Mouse (Mus musculus): ENCODE measurements around the gene Nudt4.

Gene Nudt4

GRCm38 (mm10) chr10:95543377-95543776 is 20.6 kb downstream of the Nudt4 start:
- ATAC-seq (ENCODE audit: insufficient number of reproducible peaks, low FRiP score, low TSS enrichment), result no peak

GRCm38 (mm10) chr10:95542916-95543315 is 21.0 kb downstream of the Nudt4 start:
- ATAC-seq (ENCODE audit: insufficient number of reproducible peaks, low FRiP score, low TSS enrichment), result no peak

GRCm38 (mm10) chr10:95539841-95540240 is 24.1 kb downstream of the Nudt4 start:
- ATAC-seq (ENCODE audit: insufficient number of reproducible peaks, low FRiP score, low TSS enrichment), result no peak

- ATAC-seq (ENCODE audit: insufficient number of reproducible peaks, low FRiP score, low TSS enrichment), result no peak
These were observed 24.7 kb downstream of the Nudt4 start for GRCm38 (mm10) chr10:95539260-95539659.

- ATAC-seq (ENCODE audit: insufficient number of reproducible peaks, low FRiP score, low TSS enrichment), result no peak
These were observed 27.8 kb downstream of the Nudt4 start for GRCm38 (mm10) chr10:95536222-95536541.

GRCm38 (mm10) chr10:95535399-95536221 is 28.3 kb downstream of the Nudt4 start:
- ATAC-seq (ENCODE audit: insufficient number of reproducible peaks, low FRiP score, low TSS enrichment), result no peak

GRCm38 (mm10) chr10:95533382-95533781 is 30.6 kb downstream of the Nudt4 start:
- ATAC-seq (ENCODE audit: insufficient number of reproducible peaks, low FRiP score, low TSS enrichment), result no peak

- no peak for ATAC-seq (ENCODE audit: insufficient number of reproducible peaks, low FRiP score, low TSS enrichment)
These were observed 31.0 kb downstream of the Nudt4 start for GRCm38 (mm10) chr10:95532916-95533315.

GRCm38 (mm10) chr10:95530551-95531121 is 33.3 kb downstream of the Nudt4 start:
- ATAC-seq (ENCODE audit: insufficient number of reproducible peaks, low FRiP score, low TSS enrichment), result no peak

GRCm38 (mm10) chr10:95526495-95527122 is 37.3 kb downstream of the Nudt4 start:
- no peak for ATAC-seq (ENCODE audit: insufficient number of reproducible peaks, low FRiP score, low TSS enrichment)

- ATAC-seq (ENCODE audit: insufficient number of reproducible peaks, low FRiP score, low TSS enrichment), result no peak
These were observed 38.1 kb downstream of the Nudt4 start for GRCm38 (mm10) chr10:95525871-95526270.

GRCm38 (mm10) chr10:95525037-95525675 is 38.8 kb downstream of the Nudt4 start:
- no peak for ATAC-seq (ENCODE audit: insufficient number of reproducible peaks, low FRiP score, low TSS enrichment)

GRCm38 (mm10) chr10:95517656-95518055 is 46.3 kb downstream of the Nudt4 start:
- ATAC-seq (ENCODE audit: insufficient number of reproducible peaks, low FRiP score, low TSS enrichment), result no peak

- peak; percentile 51 for ATAC-seq (ENCODE audit: insufficient number of reproducible peaks, low FRiP score, low TSS enrichment)
These were observed 48.5 kb downstream of the Nudt4 start for GRCm38 (mm10) chr10:95515293-95515931.

- ATAC-seq (ENCODE audit: insufficient number of reproducible peaks, low FRiP score, low TSS enrichment), result peak; percentile 94
These were observed 49.2 kb downstream of the Nudt4 start, which contains the start of gene Ube2n for GRCm38 (mm10) chr10:95514656-95515292. TSS of gene Ube2n (plus strand) at chr10:95515145.

- ATAC-seq (ENCODE audit: insufficient number of reproducible peaks, low FRiP score, low TSS enrichment), result peak; percentile 5; the same call in 1 of the 2 replicates
These were observed 50.0 kb downstream of the Nudt4 start for GRCm38 (mm10) chr10:95513768-95514556.

- ATAC-seq (ENCODE audit: insufficient number of reproducible peaks, low FRiP score, low TSS enrichment), result no peak
These were observed 51.3 kb downstream of the Nudt4 start for GRCm38 (mm10) chr10:95512635-95513034.

GRCm38 (mm10) chr10:95509263-95509662 is 54.7 kb downstream of the Nudt4 start:
- no peak for ATAC-seq (ENCODE audit: insufficient number of reproducible peaks, low FRiP score, low TSS enrichment)

GRCm38 (mm10) chr10:95508793-95509192 is 55.2 kb downstream of the Nudt4 start:
- ATAC-seq (ENCODE audit: insufficient number of reproducible peaks, low FRiP score, low TSS enrichment), result no peak
